In genomic region chr2:152933614-152934013, GRCm38 (mm10) we compare ENCODE assay signal across 8 mouse cellular contexts. TPM values are rescaled to one million over a fixed set of nuclear protein-coding genes. Genes with fewer than 3 reads are reported as not detected.
DNase-seq lines count a peak whose midpoint lies in the region; TF ChIP-seq lines count a peak whose summit lies in the region.

No protein-coding gene starts in this region.

- no peaks in the 10 kb centered on the region for H3K27me3 ChIP-seq in testis, adult 2 months (ENCODE audit: control insufficient read depth, insufficient read depth, low read length)

- intact Hi-C loops in heart, postnatal 10 days (cut with DNase I): loop anchor here (1.0 kb wide), 1 partner anchor 19 kb away; no protein-coding TSS in a partner anchor

- H3K4me3 ChIP-seq in lung, adult 2 months (replicated peaks; ENCODE audit: extremely low read depth, low read depth, low read length): no peak overlapping the region
- no peak overlapping the region for H3K4me3 ChIP-seq in testis, adult 2 months (ENCODE audit: control insufficient read depth, low read depth, low read length)

- H3K27ac ChIP-seq in testis, adult 2 months (ENCODE audit: control insufficient read depth, insufficient read depth, low read depth, low read length): no peak overlapping the region

- 38% methylated on average over 5 of the region's 5 CpGs for WGBS in lung, adult 2 months

- peak; percentile 69 for TF ChIP-seq CTCF in lung, adult 2 months (IDR thresholded peaks at IDR 0.05; ENCODE audit: insufficient read depth, low read length)
- peak; percentile 76; the same call in 1 of the 2 replicates for TF ChIP-seq CTCF in testis, adult 2 months (IDR thresholded peaks at IDR 0.05; ENCODE audit: control insufficient read depth, insufficient read depth, insufficient replicate concordance, low read depth, low read length)

- no peaks in the 10 kb centered on the region for H3K36me3 ChIP-seq in testis, adult 2 months (ENCODE audit: control insufficient read depth, insufficient read depth, low read length)

- DNase-seq in adrenal gland, adult (ENCODE audit: inconsistent age in 2 of 2, low spot score in 1 of 2): peak; percentile 73 to 88
- no peak for DNase-seq in adrenal gland, postnatal 4 days (ENCODE audit: low spot score in 2 of 2)
- DNase-seq in ovary, postnatal 36 days (ENCODE audit: low spot score): peak; percentile 60
- no peak for DNase-seq in ovary, adult 18-20 months (ENCODE audit: low spot score)
- DNase-seq in cerebellum, postnatal 14 days: peak; percentile 65 to 80
- peak; percentile 77 to 82 for DNase-seq in heart, postnatal 10 days
- peak; percentile 32 for DNase-seq in lung, adult 2 months

- no peak for TF ChIP-seq POLR2A in lung, adult 2 months (IDR thresholded peaks at IDR 0.05; ENCODE audit: borderline replicate concordance, extremely low read depth, low read depth, low read length)
- no peak for TF ChIP-seq POLR2A in testis, adult 2 months (IDR thresholded peaks at IDR 0.05; ENCODE audit: control insufficient read depth, low read depth, low read length)

- H3K4me1 ChIP-seq in lung, adult 2 months (ENCODE audit: control insufficient read depth, insufficient read depth, low read length): no peaks in the 10 kb centered on the region
- peaks cover 17% of the 10 kb centered on the region for H3K4me1 ChIP-seq in testis, adult 2 months (ENCODE audit: control insufficient read depth, insufficient read depth, low read length)

RNA-seq across cellular contexts. Expression of gene Foxs1, which starts 0.6 kb away (rescaled TPM):
- 1 to 10 TPM; 4.7 to 4.9 TPM for total RNA-seq in adrenal gland, postnatal 4 days (2021)
- total RNA-seq in heart, postnatal 10 days (2021): 10 to 100 TPM in 1 of 2 experiments, 1 to 10 TPM in 1; 9.7 to 10.1 TPM
- 11.1 and 12.9 TPM in 2 replicates for polyA plus RNA-seq in lung, adult 2 months (2012; rRNA removed)
- polyA plus RNA-seq in testis, adult 2 months (2012; rRNA removed): 4.1 and 4.3 TPM in 2 replicates

RNA-seq across cellular contexts. Expression of gene Dusp15, which starts 17.9 kb away (rescaled TPM):
- total RNA-seq in adrenal gland, postnatal 4 days (2021): 1 to 10 TPM; 3.2 to 6.0 TPM
- under 1 TPM; 0.15 to 0.65 TPM for total RNA-seq in heart, postnatal 10 days (2021)
- 0.37 and 0.60 TPM in 2 replicates for polyA plus RNA-seq in lung, adult 2 months (2012; rRNA removed)
- polyA plus RNA-seq in testis, adult 2 months (2012; rRNA removed): 151 and 166 TPM in 2 replicates

RNA-seq across cellular contexts. Expression of gene Mylk2, which starts 22.5 kb away (rescaled TPM):
- 1 to 10 TPM in 1 of 2 experiments, under 1 TPM in 1; 0.50 to 2.9 TPM for total RNA-seq in adrenal gland, postnatal 4 days (2021)
- under 1 TPM; 0.25 to 0.38 TPM for total RNA-seq in heart, postnatal 10 days (2021)
- polyA plus RNA-seq in lung, adult 2 months (2012; rRNA removed): 0.29 and 3.9 TPM in 2 replicates
- polyA plus RNA-seq in testis, adult 2 months (2012; rRNA removed): 0.04 TPM in 1 of 2 replicates, not detected in the other

RNA-seq across cellular contexts. Expression of gene Ttll9, which starts 28.7 kb away (rescaled TPM):
- under 1 TPM in 1 of 2 experiments, not detected in 1; 0.42 TPM for total RNA-seq in adrenal gland, postnatal 4 days (2021)
- not detected for total RNA-seq in heart, postnatal 10 days (2021)
- polyA plus RNA-seq in lung, adult 2 months (2012; rRNA removed): 3.4 and 3.8 TPM in 2 replicates
- polyA plus RNA-seq in testis, adult 2 months (2012; rRNA removed): 203 and 218 TPM in 2 replicates

Comparison
In these comparisons a context has a peak if more than half of its experiments do, and no peak if none do; other contexts are left out.
1. DNase-seq: peak in adrenal gland, adult (2 of 2), ovary, postnatal 36 days (single experiment), cerebellum, postnatal 14 days (2 of 2), heart, postnatal 10 days (2 of 2) and lung, adult 2 months (single experiment); none in adrenal gland, postnatal 4 days (0 of 2) and ovary, adult 18-20 months (single experiment).